Mouse (Mus musculus) thymus, adult 18-20 months (tissue): ENCODE data around the gene St14.
A peak's percentile ranks its signal among the peaks of the same experiment; 100 is the strongest.
"Not testable (repeated sequence)": the region's sequence is repeated elsewhere in the genome, so short reads cannot be mapped to it uniquely, and the experiment has no call there.

Experiments
- DNase-seq, 2 experiments: peaks; one replicate each; pipeline ENCODE4 v3.0.0; 2022; ENCODE audit warnings: mixed read lengths in 2 of 2

The St14 gene

GRCm38 (mm10) chr9:31131205-31131968 lies at the start of gene St14:
TSS of gene St14 (minus strand) at chr9:31131853.
- peak; percentile 23 to 49 for DNase-seq

GRCm38 (mm10) chr9:31177692-31178091 lies 46.0 kb upstream of the St14 start:
- no peak for DNase-seq

GRCm38 (mm10) chr9:31176379-31177130 lies 44.9 kb upstream of the St14 start:
- DNase-seq: peak in 1 of 2 experiments; percentile 6

- DNase-seq: no peak
Measured at GRCm38 (mm10) chr9:31175978-31176377, 44.3 kb upstream of the St14 start.

- DNase-seq: no peak
Measured at GRCm38 (mm10) chr9:31175346-31175745, 43.7 kb upstream of the St14 start.

GRCm38 (mm10) chr9:31168356-31169093 lies 36.9 kb upstream of the St14 start:
- no peak for DNase-seq

- no peak for DNase-seq
Measured at GRCm38 (mm10) chr9:31167305-31167704, 35.7 kb upstream of the St14 start.

- not testable (repeated sequence) for DNase-seq
Measured at GRCm38 (mm10) chr9:31165505-31165904, 33.9 kb upstream of the St14 start.

GRCm38 (mm10) chr9:31163327-31163726 lies 31.7 kb upstream of the St14 start:
- DNase-seq: no peak

GRCm38 (mm10) chr9:31162911-31163310 lies 31.3 kb upstream of the St14 start:
- no peak for DNase-seq

GRCm38 (mm10) chr9:31159910-31160309 lies 28.3 kb upstream of the St14 start:
- DNase-seq: no peak

GRCm38 (mm10) chr9:31156594-31156993 lies 24.9 kb upstream of the St14 start:
- no peak for DNase-seq

- DNase-seq: no peak
Measured at GRCm38 (mm10) chr9:31151050-31151449, 19.4 kb upstream of the St14 start.

GRCm38 (mm10) chr9:31148135-31148534 lies 16.5 kb upstream of the St14 start:
- DNase-seq: no peak

- no peak for DNase-seq
Measured at GRCm38 (mm10) chr9:31145272-31145925, 13.7 kb upstream of the St14 start.

- no peak for DNase-seq
Measured at GRCm38 (mm10) chr9:31142924-31143323, 11.3 kb upstream of the St14 start.

- DNase-seq: no peak
Measured at GRCm38 (mm10) chr9:31133131-31133530, 1.5 kb upstream of the St14 start.

- DNase-seq: no peak
Measured at GRCm38 (mm10) chr9:31130357-31131204, 1.1 kb downstream of the St14 start.

GRCm38 (mm10) chr9:31129956-31130355 lies 1.7 kb downstream of the St14 start:
- no peak for DNase-seq

GRCm38 (mm10) chr9:31127876-31128465 lies 3.7 kb downstream of the St14 start:
- DNase-seq: no peak

- no peak for DNase-seq
Measured at GRCm38 (mm10) chr9:31126079-31126478, 5.6 kb downstream of the St14 start.
